Mouse (Mus musculus): Measurements from ENCODE around the gene Isg20l2. TPM values are rescaled to one million over a fixed set of nuclear protein-coding genes. Genes with fewer than 3 reads are reported as not detected.

Gene Isg20l2
- polyA plus RNA-seq, 1 experiment from 2014 or later, result 38.5 TPM

DNA sequence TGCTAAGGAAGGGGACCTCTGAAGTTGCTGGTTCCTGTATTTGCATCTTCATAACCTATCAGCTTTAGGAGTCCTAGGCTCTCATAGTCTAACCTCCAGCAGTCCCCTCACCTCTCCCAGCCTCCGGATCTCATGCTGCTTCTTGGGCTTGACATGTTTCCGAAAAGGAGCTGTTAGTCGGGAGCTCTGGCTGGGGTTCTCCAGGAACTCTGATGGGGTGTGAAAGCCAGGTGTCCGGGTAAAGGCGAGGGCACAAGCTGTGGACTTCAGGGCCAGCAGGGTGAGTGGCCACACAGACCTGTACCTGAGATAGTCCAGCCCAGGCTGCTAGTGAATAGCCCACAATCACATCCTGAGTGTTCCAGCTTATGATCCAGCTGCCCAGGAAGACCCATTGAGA, 2.7 kb upstream of the Isg20l2 start:
- CTCF ChIA-PET, result interaction anchor here (0.8 to 1.6 kb wide), 6 partner anchors 9 to 68 kb away, joined by 3 to 5 read pairs (median 4); no protein-coding TSS in a partner anchor
- POLR2A ChIA-PET, result interaction anchor here (1.3 to 1.7 kb wide), 3 partner anchors 12 to 21 kb away, joined by 4 to 6 read pairs (median 5); partner anchors contain the start of gene Hdgf

DNA sequence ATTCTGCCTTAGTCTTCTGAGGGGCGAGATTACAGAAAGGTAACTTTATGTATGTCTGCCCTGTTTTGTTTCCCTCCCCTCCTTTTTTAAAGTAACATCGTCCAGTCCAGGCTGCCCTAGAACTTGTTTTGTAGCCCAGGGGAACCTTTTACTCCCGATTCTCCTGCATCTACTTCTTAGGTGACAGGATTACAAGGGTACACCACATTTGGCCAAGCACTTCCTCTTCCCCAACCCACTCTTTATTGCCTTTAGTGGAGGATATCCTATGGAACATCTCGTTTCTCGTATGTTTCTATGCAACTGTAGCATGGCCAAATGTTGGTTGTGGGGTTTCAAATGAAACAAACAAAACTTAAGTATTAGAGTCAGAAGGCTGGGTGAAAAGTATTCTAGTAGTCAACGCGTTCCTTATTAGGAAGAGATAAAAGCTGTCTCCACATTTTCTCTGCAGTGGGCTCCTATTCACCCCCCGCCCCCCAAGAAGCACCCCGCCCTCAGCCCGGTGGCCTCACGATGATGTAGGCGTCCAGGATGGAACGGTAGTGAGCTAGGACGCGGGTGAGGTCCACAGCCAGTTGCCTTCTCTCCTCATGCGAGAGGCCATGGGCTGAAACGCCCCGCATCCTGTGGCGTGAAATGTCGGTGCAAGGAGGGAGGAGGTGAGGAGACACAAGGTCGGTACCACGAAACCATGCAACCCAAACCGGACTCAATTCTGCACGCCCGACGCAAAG, 605 bp upstream of the Isg20l2 start:
- CTCF ChIA-PET, result no interaction called here
- no peaks in the 10 kb centered on the region for H3K27me3 ChIP-seq
- in situ Hi-C loops (cut with MboI; ENCODE audit: low pct_unique_long_range_greater_than_20kb), result loop anchor here (5.0 to 10.0 kb wide), 3 partner anchors 42 to 145 kb away; partner anchors contain the start of genes Prcc and Ttc24
- POLR2A ChIA-PET, result interaction anchor here (1.2 kb wide), 1 partner anchor 23 kb away, joined by 4 read pairs; the partner anchor contains the start of gene Hdgf
- DNase-seq (ENCODE audit: low read depth, low spot score) (no peak), ATAC-seq (peak; percentile 6)
- no peak for TF ChIP-seq CTCF (IDR thresholded peaks at IDR 0.05)

More for the DNA sequence above, 2.7 kb upstream of the Isg20l2 start:
- H3K27me3 ChIP-seq, result no peaks in the 10 kb centered on the region
- DNase-seq (ENCODE audit: low read depth, low spot score) (no peak), ATAC-seq (no peak)
- TF ChIP-seq CTCF (IDR thresholded peaks at IDR 0.05), result no peak
- in situ Hi-C loops (cut with MboI; ENCODE audit: low pct_unique_long_range_greater_than_20kb), result loop anchor here (5.0 kb wide), 1 partner anchor 40 kb away; the partner anchor contains the start of gene Prcc

DNA sequence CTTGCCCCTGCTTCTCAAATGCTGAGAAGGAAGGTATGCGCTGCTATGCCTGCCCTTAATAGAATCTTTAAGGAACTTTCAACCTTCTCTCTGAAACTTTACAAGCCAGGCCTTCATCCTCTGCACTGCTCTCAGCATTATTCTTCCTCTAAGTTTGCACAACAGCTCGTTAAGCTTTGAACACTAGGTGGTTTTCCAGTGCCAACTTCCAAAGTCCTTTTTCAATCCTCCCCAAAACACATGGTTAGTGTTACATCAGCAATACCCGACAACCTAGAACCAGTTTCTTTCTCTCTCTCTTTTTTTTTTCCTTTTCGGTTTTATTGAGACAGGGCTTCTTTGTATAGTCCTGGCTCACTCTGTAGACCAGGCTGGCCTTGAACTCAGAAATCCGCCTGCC, 3.9 kb downstream of the Isg20l2 start:
- no peak for DNase-seq (ENCODE audit: low read depth, low spot score)
- no peak for ATAC-seq
- CTCF ChIA-PET, result interaction anchor here (1.7 to 2.0 kb wide), 3 partner anchors 27 to 116 kb away, joined by 3 to 15 read pairs (median 12); no protein-coding TSS in a partner anchor
- in situ Hi-C loops (cut with MboI; ENCODE audit: low pct_unique_long_range_greater_than_20kb), result loop anchor here (10.0 kb wide), 2 partner anchors 141 to 149 kb away; partner anchors contain the start of gene Ttc24
- no peak for TF ChIP-seq CTCF (IDR thresholded peaks at IDR 0.05)
- POLR2A ChIA-PET, result interaction anchor here (0.6 to 1.0 kb wide), 4 partner anchors 36 to 135 kb away, joined by 3 to 4 read pairs (median 3); no protein-coding TSS in a partner anchor
- no peaks in the 10 kb centered on the region for H3K27me3 ChIP-seq

DNA sequence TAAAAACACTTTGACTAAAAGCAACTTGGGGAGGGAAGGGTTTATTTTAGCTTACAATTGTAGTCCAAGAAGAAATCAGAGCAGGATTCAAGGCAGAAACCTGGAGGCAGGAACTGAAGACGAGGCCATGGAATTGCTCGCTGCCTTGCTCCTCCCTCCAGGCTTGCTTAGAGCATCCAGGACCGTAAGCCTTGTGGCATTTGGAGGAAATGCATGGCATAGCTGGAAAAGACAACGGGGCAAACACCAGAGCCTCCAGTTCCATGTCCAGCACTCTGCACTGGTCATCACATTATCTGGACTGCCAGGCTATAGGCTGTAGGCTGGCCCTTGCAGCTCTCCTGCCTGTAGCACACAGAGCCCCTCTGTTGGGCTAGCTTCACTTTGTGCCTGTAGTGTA, 4.4 kb downstream of the Isg20l2 start:
- ATAC-seq (no peak), DNase-seq (ENCODE audit: low read depth, low spot score) (no peak)
- CTCF ChIA-PET, result interaction anchor here (1.7 to 2.0 kb wide), 3 partner anchors 26 to 117 kb away, joined by 3 to 15 read pairs (median 12); no protein-coding TSS in a partner anchor
- no peaks in the 10 kb centered on the region for H3K27me3 ChIP-seq
- POLR2A ChIA-PET, result interaction anchor here (0.6 to 1.0 kb wide), 2 partner anchors 50 to 134 kb away, joined by 3 to 4 read pairs; no protein-coding TSS in a partner anchor
- in situ Hi-C loops (cut with MboI; ENCODE audit: low pct_unique_long_range_greater_than_20kb), result loop anchor here (10.0 kb wide), 2 partner anchors 140 to 150 kb away; partner anchors contain the start of gene Ttc24
- no peak for TF ChIP-seq CTCF (IDR thresholded peaks at IDR 0.05)

DNA sequence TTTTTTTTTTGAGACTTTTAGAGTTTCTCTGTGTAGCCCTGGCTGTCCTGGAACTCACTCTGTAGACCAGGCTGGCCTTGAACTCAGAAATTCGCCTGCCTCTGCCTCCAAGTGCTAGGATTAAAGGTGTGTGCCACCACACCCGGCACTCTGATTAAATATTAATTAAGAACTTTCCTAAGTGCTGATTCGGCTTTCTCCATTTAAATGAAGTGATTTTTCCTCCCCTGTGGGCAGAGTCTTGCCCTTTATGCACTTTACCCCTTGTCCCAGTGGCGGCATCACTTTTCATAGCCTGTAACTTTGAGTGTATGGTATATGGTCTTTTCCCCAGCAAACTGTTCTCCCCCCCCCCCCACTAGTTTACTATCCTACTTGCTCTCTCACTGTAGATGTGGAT, 5.1 kb downstream of the Isg20l2 start:
- TF ChIP-seq CTCF (IDR thresholded peaks at IDR 0.05), result no peak
- CTCF ChIA-PET, result interaction anchor here (1.0 to 2.1 kb wide), 10 partner anchors 15 to 76 kb away, joined by 3 to 48 read pairs (median 12); partner anchors contain the start of gene Nes
- H3K27me3 ChIP-seq, result no peaks in the 10 kb centered on the region
- DNase-seq (ENCODE audit: low read depth, low spot score) (no peak), ATAC-seq (no peak)
- POLR2A ChIA-PET, result interaction anchor here (0.6 to 1.1 kb wide), 3 partner anchors 21 to 49 kb away, joined by 3 to 7 read pairs (median 3); no protein-coding TSS in a partner anchor
- in situ Hi-C loops (cut with MboI; ENCODE audit: low pct_unique_long_range_greater_than_20kb), result loop anchor here (10.0 kb wide), 2 partner anchors 140 to 150 kb away; partner anchors contain the start of gene Ttc24

DNA sequence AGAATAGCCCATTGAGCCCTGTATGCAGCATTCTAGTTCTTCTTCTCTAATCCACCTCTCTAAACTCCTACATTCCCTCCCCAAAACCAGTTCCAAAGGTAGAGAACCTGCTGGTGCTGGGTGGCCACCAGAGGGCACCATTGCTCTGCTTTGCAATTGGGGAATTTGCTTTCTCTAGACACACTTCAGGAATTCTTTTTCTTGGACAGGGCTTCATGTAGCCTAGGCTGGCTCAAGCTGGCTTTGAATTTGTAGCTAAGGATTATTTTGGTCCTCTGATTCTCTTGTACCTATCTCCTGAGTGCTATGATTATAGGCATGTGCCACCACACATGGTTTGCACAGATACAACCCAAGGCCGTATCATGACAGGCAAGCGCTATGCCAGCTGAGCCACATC, 5.7 kb downstream of the Isg20l2 start:
- CTCF ChIA-PET, result interaction anchor here (0.7 to 2.1 kb wide), 18 partner anchors 8 to 136 kb away, joined by 3 to 48 read pairs (median 4); partner anchors contain the start of genes Bcan and Nes
- POLR2A ChIA-PET, result interaction anchor here (0.8 to 1.7 kb wide), 6 partner anchors 24 to 53 kb away, joined by 3 to 15 read pairs (median 5); partner anchors contain the start of gene Nes
- TF ChIP-seq CTCF (IDR thresholded peaks at IDR 0.05), result no peak
- peak; percentile 44 for ATAC-seq
- peak; percentile 66 for DNase-seq (ENCODE audit: low read depth, low spot score)
- in situ Hi-C loops (cut with MboI; ENCODE audit: low pct_unique_long_range_greater_than_20kb), result loop anchor here (10.0 kb wide), 2 partner anchors 139 to 151 kb away; partner anchors contain the start of gene Ttc24
- H3K27me3 ChIP-seq, result no peaks in the 10 kb centered on the region

DNA sequence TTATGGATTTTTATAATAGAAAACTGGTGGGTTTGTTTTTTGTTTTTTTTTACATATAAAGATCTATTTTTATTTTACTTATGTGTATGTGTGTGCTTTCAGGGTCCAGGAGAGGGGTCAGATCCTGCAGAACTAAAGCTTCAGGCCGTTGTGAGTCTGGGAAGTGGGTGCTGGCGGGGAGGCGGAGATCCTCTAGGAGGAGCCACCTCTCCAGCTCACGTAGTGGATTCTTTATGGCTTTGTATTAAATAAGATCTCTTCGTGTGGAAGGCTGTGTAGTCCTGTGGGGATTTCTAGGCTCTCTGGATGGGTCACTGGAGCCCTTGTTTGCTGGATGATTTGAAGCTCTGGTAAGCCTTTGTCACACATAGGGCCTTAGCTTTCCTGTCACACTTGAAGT, 10.5 kb downstream of the Isg20l2 start:
- DNase-seq (ENCODE audit: low read depth, low spot score), result no peak
- in situ Hi-C loops (cut with MboI; ENCODE audit: low pct_unique_long_range_greater_than_20kb), result loop anchor here (5.0 kb wide), 1 partner anchor 47 kb away; no protein-coding TSS in a partner anchor
- CTCF ChIA-PET, result interaction anchor here (1.2 to 5.5 kb wide), 6 partner anchors 9 to 46 kb away, joined by 3 to 42 read pairs (median 12); partner anchors contain the start of genes Crabp2 and Nes
- no peaks in the 10 kb centered on the region for H3K27me3 ChIP-seq
- no peak for ATAC-seq
- TF ChIP-seq CTCF (IDR thresholded peaks at IDR 0.05), result no peak
- POLR2A ChIA-PET, result interaction anchor here (1.1 kb wide), 1 partner anchor 132 kb away, joined by 3 read pairs; no protein-coding TSS in a partner anchor

DNA sequence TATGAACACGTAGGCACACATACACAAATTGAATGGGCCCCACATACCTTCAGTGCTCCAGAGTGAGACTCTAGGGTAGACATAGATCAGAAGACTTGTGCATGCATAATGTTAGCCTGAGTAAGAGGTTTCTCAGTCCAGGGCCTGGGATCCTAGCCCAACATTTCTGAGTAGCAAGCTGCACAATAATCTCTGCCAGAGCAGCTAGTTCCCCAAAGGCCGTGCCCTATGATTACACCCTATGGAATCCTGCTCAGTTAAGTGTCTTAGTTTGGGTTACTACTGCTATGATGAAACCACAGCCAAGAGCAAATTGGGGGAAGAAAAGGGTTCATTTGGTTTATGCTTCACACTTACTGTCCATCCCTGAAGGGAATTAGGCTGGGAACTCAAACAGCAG, 12.4 kb downstream of the Isg20l2 start:
- no peak for TF ChIP-seq CTCF (IDR thresholded peaks at IDR 0.05)
- ATAC-seq (no peak), DNase-seq (ENCODE audit: low read depth, low spot score) (no peak)
- ChIA-PET CTCF (interaction anchor here (0.9 to 5.5 kb wide), 4 partner anchors 12 to 44 kb away, joined by 3 to 42 read pairs (median 10); partner anchors contain the start of gene Nes), POLR2A (no interaction called here)
- H3K27me3 ChIP-seq, result no peaks in the 10 kb centered on the region
- in situ Hi-C loops (cut with MboI; ENCODE audit: low pct_unique_long_range_greater_than_20kb), result loop anchor here (5.0 kb wide), 1 partner anchor 45 kb away; no protein-coding TSS in a partner anchor

DNA sequence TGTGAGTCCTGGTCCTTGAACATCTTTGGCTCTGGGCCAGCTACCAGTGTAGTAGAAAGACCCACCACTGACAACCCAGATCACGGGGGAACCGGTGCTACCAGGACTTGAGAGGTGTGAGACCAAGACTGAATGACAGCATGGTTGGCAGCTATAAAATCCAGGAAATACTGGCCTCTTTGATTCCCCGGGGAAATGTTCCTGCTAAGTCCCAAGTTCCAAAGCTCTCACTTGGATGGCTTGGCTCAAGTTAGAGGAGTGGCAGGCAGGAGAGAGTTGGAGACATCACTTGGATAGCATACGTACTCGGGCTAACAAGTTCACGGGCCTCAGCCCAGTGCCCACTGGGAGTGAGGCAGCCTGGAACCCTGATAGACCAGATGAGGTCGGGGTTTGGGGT, 13.5 kb downstream of the Isg20l2 start:
- no peak for DNase-seq (ENCODE audit: low read depth, low spot score)

More for the DNA sequence above, 13.5 kb downstream of the Isg20l2 start:
- ChIA-PET POLR2A (interaction anchor here (0.6 kb wide), 1 partner anchor 148 kb away, joined by 3 read pairs; no protein-coding TSS in a partner anchor), CTCF (interaction anchor here (4.2 kb wide), 1 partner anchor 27 kb away, joined by 18 read pairs; the partner anchor contains the start of gene Nes)
- in situ Hi-C loops (cut with MboI; ENCODE audit: low pct_unique_long_range_greater_than_20kb), result loop anchor here (5.0 kb wide), 1 partner anchor 44 kb away; no protein-coding TSS in a partner anchor
- no peaks in the 10 kb centered on the region for H3K27me3 ChIP-seq
- ATAC-seq, result no peak
- TF ChIP-seq CTCF (IDR thresholded peaks at IDR 0.05), result no peak
